Mouse (Mus musculus): ENCODE results near the gene Klb. TPM values are rescaled to one million over a fixed set of nuclear protein-coding genes. Genes with fewer than 3 reads are reported as not detected.
"Not testable (repeated sequence)": the region's sequence is repeated elsewhere in the genome, so short reads cannot be mapped to it uniquely, and the experiment has no call there.

Klb gene
- total RNA-seq (2014; fragmentation: Nextera tagmentation) (not detected in 2 replicates), total RNA-seq (2017) (not detected in 2 replicates)

GRCm38 (mm10) chr5:65348168-65348567, at the start of gene Klb:
Klb (plus strand) TSS chr5:65348314.
- ATAC-seq (replicated peaks; ENCODE audit: low FRiP score, low TSS enrichment, poor library complexity, severe bottlenecking), result no peak

- ATAC-seq (replicated peaks; ENCODE audit: low FRiP score, low TSS enrichment, poor library complexity, severe bottlenecking), result not testable (repeated sequence)
Observed at GRCm38 (mm10) chr5:65299623-65300022, 48.5 kb upstream of the Klb start.

GRCm38 (mm10) chr5:65300121-65300520, 48.0 kb upstream of the Klb start:
- no peak for ATAC-seq (replicated peaks; ENCODE audit: low FRiP score, low TSS enrichment, poor library complexity, severe bottlenecking)

- no peak for ATAC-seq (replicated peaks; ENCODE audit: low FRiP score, low TSS enrichment, poor library complexity, severe bottlenecking)
Observed at GRCm38 (mm10) chr5:65305516-65305915, 42.6 kb upstream of the Klb start.

GRCm38 (mm10) chr5:65308208-65308607, 39.9 kb upstream of the Klb start:
- ATAC-seq (replicated peaks; ENCODE audit: low FRiP score, low TSS enrichment, poor library complexity, severe bottlenecking), result no peak

- no peak for ATAC-seq (replicated peaks; ENCODE audit: low FRiP score, low TSS enrichment, poor library complexity, severe bottlenecking)
Observed at GRCm38 (mm10) chr5:65308866-65309265, 39.2 kb upstream of the Klb start.

GRCm38 (mm10) chr5:65319176-65319575, 28.9 kb upstream of the Klb start:
- ATAC-seq (replicated peaks; ENCODE audit: low FRiP score, low TSS enrichment, poor library complexity, severe bottlenecking), result no peak

- ATAC-seq (replicated peaks; ENCODE audit: low FRiP score, low TSS enrichment, poor library complexity, severe bottlenecking), result no peak
Observed at GRCm38 (mm10) chr5:65322165-65322564, 25.9 kb upstream of the Klb start.

GRCm38 (mm10) chr5:65324271-65324670, 23.8 kb upstream of the Klb start:
- ATAC-seq (replicated peaks; ENCODE audit: low FRiP score, low TSS enrichment, poor library complexity, severe bottlenecking), result no peak

GRCm38 (mm10) chr5:65324758-65325355, 23.3 kb upstream of the Klb start:
- no peak for ATAC-seq (replicated peaks; ENCODE audit: low FRiP score, low TSS enrichment, poor library complexity, severe bottlenecking)

GRCm38 (mm10) chr5:65326212-65326611, 21.9 kb upstream of the Klb start:
- 0 out of 2 replicates have a peak, but pooled peaks have one; percentile 20 for ATAC-seq (replicated peaks; ENCODE audit: low FRiP score, low TSS enrichment, poor library complexity, severe bottlenecking)

GRCm38 (mm10) chr5:65329971-65330370, 18.1 kb upstream of the Klb start:
- no peak for ATAC-seq (replicated peaks; ENCODE audit: low FRiP score, low TSS enrichment, poor library complexity, severe bottlenecking)

GRCm38 (mm10) chr5:65334788-65335187, 13.3 kb upstream of the Klb start:
- no peak for ATAC-seq (replicated peaks; ENCODE audit: low FRiP score, low TSS enrichment, poor library complexity, severe bottlenecking)

- peak; percentile 95 for ATAC-seq (replicated peaks; ENCODE audit: low FRiP score, low TSS enrichment, poor library complexity, severe bottlenecking)
Observed at GRCm38 (mm10) chr5:65335298-65336074, 12.6 kb upstream of the Klb start, which contains the start of gene Rfc1. Rfc1 (minus strand) TSS chr5:65335670.

- ATAC-seq (replicated peaks; ENCODE audit: low FRiP score, low TSS enrichment, poor library complexity, severe bottlenecking), result no peak
Observed at GRCm38 (mm10) chr5:65336075-65336355, 12.1 kb upstream of the Klb start.

GRCm38 (mm10) chr5:65338394-65338793, 9.7 kb upstream of the Klb start:
- no peak for ATAC-seq (replicated peaks; ENCODE audit: low FRiP score, low TSS enrichment, poor library complexity, severe bottlenecking)

- no peak for ATAC-seq (replicated peaks; ENCODE audit: low FRiP score, low TSS enrichment, poor library complexity, severe bottlenecking)
Observed at GRCm38 (mm10) chr5:65340167-65340566, 7.9 kb upstream of the Klb start.

GRCm38 (mm10) chr5:65350508-65350907, 2.4 kb downstream of the Klb start:
- ATAC-seq (replicated peaks; ENCODE audit: low FRiP score, low TSS enrichment, poor library complexity, severe bottlenecking), result no peak

- ATAC-seq (replicated peaks; ENCODE audit: low FRiP score, low TSS enrichment, poor library complexity, severe bottlenecking), result no peak
Observed at GRCm38 (mm10) chr5:65354097-65354496, 6.0 kb downstream of the Klb start.

- no peak for ATAC-seq (replicated peaks; ENCODE audit: low FRiP score, low TSS enrichment, poor library complexity, severe bottlenecking)
Observed at GRCm38 (mm10) chr5:65354985-65355384, 6.9 kb downstream of the Klb start.

GRCm38 (mm10) chr5:65356851-65357250, 8.7 kb downstream of the Klb start:
- no peak for ATAC-seq (replicated peaks; ENCODE audit: low FRiP score, low TSS enrichment, poor library complexity, severe bottlenecking)

Data from megakaryocyte-erythroid progenitor cell, adult 5-6 weeks (primary cell).